Mouse (Mus musculus) embryonic fibroblast, embryonic 13.5 days (primary cell): Measurements from ENCODE around the gene 1110059E24Rik.

Experiments
- CTCF ChIP-seq: IDR thresholded peaks from 2 replicates; pipeline ENCODE4 v1.5.1; 2011; ENCODE audit warnings: mild to moderate bottlenecking, control low read depth, low read length, moderate library complexity, borderline replicate concordance; ENCODE audit not compliant: insufficient read depth
- POLR2A ChIP-seq: IDR thresholded peaks from 2 replicates; pipeline ENCODE4 v1.6.1; 2011; ENCODE audit warnings: low read depth, mild to moderate bottlenecking, control low read depth, low read length, moderate library complexity

GRCm38 (mm10) chr19:21653172-21653981 lies 601 bp upstream of the 1110059E24Rik start, which contains the start of gene Abhd17b:
- TF ChIP-seq CTCF (no peak), POLR2A (peak; percentile 33; the same call in 1 of the 2 replicates)
